Mouse (Mus musculus) retina, adult 2 months (tissue): ENCODE data around the gene Klhl11.

Source experiments
- DNase-seq: peaks from one replicate; pipeline ENCODE4 v3.0.0-alpha.2; 2012; ENCODE audit warnings: low read depth, low spot score

Klhl11 gene

DNA sequence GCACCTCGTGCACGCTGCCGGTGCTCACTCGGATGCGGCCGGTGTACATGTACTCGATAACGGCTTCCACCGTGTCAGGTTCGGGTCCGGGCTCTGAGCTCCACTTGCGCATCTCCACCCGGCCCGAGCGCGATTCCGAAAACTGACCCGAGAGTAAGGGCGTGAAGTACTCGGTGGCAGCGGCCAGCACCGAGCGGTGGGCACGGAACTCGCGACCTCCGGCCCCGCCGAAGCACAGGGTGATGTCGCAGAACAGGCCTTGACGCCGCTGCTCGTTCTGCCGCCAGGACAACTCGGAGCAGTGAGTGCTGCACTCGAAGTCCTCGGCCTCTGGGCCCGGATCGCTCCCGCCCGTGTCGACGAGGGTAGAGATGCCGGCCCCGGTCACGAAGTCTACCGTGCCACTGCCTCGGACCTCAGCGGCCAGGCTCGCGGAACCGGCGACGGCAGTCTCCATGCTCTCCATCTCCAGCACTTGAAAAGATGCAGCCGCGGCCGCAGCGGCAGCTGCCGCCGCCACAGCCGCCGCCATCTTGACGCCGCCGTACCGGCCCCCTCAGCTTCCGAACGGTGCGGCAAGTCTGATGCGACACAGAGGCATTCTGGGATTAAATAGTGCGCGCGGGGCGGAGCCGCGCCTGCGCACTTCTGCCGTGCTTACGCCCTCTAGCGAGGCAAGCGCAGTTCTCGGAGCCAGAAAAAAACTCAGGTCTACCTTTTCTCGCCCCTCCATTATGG, at the start of gene Klhl11:
Gene Klhl11, minus strand, starts transcription at position 545 of the 738 bp plus-strand sequence.
- DNase-seq = peak; percentile 81

DNA sequence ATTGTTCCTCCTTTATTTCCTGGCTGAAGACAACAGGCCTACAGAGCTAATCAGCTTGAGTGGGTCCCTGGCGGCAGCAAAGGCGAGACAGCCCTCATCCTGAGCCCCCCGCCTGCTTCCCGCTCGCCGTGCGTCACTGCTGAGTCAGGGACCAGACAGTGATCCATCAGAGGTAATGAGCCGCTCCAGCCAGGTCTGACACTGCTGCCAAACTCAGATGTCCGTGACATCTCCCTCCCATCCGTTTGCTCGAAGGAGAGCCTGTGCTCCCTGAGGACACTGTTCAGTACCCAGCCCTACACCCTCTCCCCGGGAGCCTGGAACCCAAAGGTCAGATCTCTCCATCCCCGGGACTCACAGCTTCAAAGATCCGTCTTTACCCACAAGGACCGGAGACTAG, 48.3 kb upstream of the Klhl11 start:
- DNase-seq = no peak

GRCm38 (mm10) chr11:100519188-100519587, 46.6 kb upstream of the Klhl11 start:
- no peak for DNase-seq

- no peak for DNase-seq
Measured at GRCm38 (mm10) chr11:100518188-100518591, 45.6 kb upstream of the Klhl11 start.

GRCm38 (mm10) chr11:100516291-100516690, 43.8 kb upstream of the Klhl11 start:
- no peak for DNase-seq

GRCm38 (mm10) chr11:100515789-100516188, 43.2 kb upstream of the Klhl11 start:
- no peak for DNase-seq

- no peak for DNase-seq
Measured at GRCm38 (mm10) chr11:100515061-100515460, 42.5 kb upstream of the Klhl11 start.

GRCm38 (mm10) chr11:100513716-100514115, 41.2 kb upstream of the Klhl11 start:
- no peak for DNase-seq

- DNase-seq = no peak
Measured at GRCm38 (mm10) chr11:100512384-100512783, 39.8 kb upstream of the Klhl11 start.

DNA sequence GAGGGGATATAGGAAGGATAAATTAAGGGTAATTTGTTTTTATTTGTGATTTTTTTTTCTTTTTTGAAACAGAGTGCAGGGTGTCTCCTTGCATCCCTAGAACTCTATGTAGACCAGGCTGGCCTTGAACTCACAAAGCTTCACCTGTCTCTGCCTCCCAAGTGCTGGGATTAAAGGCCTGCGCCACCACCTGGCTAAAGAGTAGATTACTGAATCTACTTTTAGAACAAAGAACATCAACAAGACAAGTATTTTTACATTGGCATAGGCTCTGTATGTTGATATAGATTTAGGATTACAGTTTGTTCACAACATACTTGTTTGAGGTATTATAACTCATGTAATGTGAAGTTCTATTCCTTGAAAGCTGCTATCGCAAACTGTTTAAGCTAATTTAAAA, 38.0 kb upstream of the Klhl11 start:
- DNase-seq = no peak

DNA sequence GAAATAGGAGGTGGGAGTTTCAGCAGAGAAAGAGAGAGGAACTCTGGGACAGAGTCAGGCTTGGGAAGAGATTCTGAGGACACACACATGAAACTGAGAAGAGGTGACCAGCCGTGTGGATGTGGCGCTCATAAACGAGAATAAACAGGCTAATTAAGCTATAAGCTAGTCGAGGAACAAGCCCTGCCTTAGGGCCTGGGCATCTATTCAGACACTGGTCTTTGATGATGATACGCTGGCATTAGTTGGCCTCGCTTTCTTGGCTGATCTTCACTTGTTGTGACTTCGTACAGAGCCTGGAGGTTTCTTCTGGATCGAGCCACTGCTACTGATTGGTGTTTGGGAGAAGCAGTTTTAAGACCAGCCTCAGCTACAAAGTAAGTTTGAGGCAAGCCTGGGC, 33.5 kb upstream of the Klhl11 start:
- no peak for DNase-seq

DNA sequence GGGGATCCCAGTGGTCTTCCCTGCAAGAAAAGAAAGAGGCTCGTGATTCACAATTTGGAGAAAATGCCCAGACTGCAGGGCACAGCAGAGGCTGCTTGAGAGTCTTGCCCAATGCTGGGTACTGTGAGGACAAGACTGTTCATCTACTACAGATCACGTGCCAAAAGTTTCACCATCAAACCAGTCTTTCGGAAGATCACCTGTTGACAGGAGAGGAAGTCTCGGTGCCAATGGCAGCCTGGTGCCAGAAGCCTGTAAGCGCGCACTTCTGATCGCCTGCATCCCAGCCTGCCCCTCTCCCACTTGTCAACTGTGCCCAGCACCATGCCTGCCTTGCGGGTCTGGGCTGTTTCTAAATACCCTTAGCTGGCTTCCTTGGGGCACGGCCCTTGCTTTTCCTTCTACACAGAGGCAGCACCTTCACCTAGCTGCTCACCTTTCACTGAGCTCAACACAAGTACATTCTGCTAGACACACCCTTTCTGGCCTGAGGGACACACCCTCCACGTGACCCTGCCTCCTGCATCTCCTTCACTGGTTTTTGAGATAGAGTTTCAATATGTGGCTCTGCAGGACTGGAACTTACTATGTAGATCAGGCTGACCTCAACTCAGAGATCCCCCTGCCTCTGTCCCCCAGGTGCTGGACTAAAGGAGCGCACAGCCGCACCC, 32.6 kb upstream of the Klhl11 start:
- DNase-seq = no peak

GRCm38 (mm10) chr11:100501321-100501720, 28.8 kb upstream of the Klhl11 start:
- DNase-seq = no peak

DNA sequence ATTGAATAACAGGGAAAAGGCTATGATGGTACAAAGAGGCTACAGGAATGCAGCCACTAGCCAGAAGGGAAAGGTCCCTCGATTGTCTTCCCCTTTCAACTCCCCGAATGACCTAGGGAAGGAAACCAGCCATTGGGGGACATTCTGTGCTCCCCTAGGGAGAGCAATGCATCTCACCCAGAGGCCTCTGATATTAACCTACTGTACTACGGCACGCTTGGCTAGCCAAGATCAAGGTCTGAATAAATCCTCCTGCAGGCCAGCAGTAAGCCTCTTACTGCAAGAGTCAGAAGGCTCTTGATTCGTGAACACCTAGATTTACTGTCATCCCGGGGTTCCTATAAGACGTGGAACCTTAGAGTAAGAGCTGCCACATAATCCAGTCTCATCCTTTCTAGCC, 28.1 kb upstream of the Klhl11 start:
- peak; percentile 49 for DNase-seq

GRCm38 (mm10) chr11:100500241-100500640, 27.7 kb upstream of the Klhl11 start:
- no peak for DNase-seq

DNA sequence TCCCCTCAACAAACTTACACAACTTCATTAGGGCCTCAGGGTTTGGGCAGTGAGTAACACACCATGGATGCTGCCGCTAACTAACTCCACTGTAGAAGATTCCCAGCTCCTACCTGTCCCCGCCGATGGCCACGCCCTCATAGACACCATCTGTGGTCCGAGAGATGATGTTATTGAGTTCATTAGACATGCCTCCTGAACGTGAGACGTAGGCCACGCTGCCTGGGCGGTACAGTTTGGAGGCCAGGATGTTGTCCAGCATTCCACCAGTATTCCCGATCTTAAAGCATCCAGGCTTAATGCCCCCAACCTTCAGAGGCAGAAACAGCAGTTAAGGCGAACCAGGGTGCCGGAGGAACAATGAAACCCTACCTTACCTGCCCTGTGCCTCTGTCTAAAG, 21.2 kb upstream of the Klhl11 start:
- no peak for DNase-seq

DNA sequence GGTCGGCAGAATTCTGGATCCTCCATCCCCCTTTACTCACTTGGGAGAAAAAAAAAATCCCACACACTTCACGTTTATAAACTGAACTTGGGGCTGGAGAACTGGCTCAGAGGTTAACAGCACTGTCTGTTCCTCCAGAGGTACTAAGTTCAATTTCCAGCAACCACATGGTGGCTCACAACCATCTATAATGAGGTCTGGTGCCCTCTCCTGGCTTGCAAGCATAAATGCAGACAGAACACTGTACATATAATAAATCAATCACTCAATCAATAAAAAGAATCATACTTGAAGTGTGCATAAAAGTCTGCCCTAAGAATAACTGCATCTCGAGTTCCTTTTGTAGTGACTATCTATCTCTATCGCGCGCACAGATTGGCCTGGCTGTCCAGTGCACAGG, 18.4 kb upstream of the Klhl11 start:
- DNase-seq = no peak

DNA sequence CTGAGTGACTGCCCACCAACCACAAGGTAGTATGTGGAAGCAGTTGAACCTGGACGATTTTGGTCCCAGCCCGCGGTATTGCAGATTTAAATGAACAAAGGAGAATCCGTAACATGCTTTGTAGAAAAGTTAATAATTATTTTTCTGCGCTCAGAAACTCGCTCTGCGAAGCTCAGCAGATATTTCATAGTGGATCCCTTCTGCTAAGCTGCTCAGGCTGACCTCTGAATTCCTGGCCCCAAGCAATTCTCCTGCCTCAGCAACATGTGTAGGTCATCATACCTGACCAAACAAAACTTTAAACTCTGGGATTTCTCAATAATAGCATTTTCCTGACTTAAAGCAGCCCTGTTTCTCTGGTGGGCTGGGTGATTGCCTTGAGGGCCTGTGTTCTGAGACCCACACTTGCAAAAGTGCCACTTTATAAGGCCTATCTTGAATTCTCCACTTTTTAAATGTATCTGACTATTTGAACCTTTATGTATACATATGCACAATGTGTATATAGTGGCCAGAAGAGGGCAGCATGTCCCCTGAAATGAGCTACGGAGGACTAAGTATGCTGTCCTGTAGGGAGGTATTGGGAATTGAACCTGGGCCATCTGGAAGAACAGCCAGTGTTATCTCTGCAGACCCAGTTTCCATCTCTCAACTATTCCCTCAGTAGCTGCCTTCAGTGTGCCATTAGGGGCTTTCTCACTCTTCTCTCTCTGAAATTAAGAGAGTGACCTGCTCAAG, 13.4 kb upstream of the Klhl11 start:
- DNase-seq = peak; percentile 38

GRCm38 (mm10) chr11:100484461-100484860, 11.9 kb upstream of the Klhl11 start:
- no peak for DNase-seq

- DNase-seq = no peak
Measured at GRCm38 (mm10) chr11:100479152-100479551, 6.6 kb upstream of the Klhl11 start.

DNA sequence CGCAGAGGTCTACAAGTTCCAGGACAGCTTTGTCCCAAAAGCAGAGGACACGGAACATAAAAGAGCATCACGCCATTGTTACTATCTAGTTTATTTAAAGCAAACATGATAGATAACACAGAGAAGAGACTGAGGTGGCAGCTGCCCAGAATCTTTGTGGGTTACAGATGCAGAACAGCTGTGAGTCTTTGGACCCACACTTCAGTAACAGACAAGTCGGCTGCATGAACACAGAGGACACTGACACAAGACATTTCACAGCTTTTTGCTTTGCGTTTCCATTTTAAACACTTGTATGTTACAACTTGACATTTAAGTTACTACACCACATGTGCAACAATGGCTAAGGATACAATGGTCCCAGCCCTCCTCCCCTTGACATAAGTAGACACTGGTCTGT, 3.7 kb upstream of the Klhl11 start:
- DNase-seq = no peak

DNA sequence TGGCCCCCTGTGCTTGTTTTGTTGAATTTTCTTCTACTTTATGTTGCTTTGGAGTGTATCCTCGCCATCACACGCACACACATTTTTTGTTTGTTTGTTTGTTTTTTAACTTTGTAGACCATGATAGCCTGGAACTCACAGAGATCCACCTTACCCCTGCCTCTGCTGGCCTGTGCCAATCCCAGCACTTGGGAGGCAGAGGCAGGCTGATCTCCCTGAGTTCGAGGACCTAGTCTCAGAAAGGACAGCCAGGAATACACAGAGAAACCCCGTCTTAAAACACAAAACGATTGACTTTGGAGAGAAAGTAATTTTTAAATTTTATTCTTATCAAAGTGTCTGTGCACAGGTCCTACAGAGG, 374 bp upstream of the Klhl11 start:
- no peak for DNase-seq
